Mouse (Mus musculus) forebrain, embryonic 15.5 days (tissue): ENCODE data around the gene Hist1h3h. TPM values are rescaled to one million over a fixed set of nuclear protein-coding genes. Genes with fewer than 3 reads are reported as not detected.
A peak's percentile ranks its signal among the peaks of the same experiment; 100 is the strongest.
"Not testable (repeated sequence)": the region's sequence is repeated elsewhere in the genome, so short reads cannot be mapped to it uniquely, and the experiment has no call there.

ENCODE experiments used
- ATAC-seq: fragments of 200-750 bp; cut with Nextera tagmentation; replicated peaks from 2 replicates; pipeline ENCODE4 v1.8.0; 2017; ENCODE audit warnings: mild to moderate bottlenecking, moderate TSS enrichment, moderate library complexity
- H3K27ac ChIP-seq: fragments of 300-500 bp; sonication (generic); replicated peaks from 2 replicates; pipeline ENCODE4 v1.5.1; 2015; ENCODE audit warnings: mild to moderate bottlenecking, inconsistent platforms
- H3K27me3 ChIP-seq: fragments of 300-500 bp; sonication (generic); 2 replicates; pipeline ENCODE4 v1.6.1; 2015; ENCODE audit warnings: inconsistent platforms
- H3K36me3 ChIP-seq: fragments of 300-500 bp; sonication (generic); 2 replicates; pipeline ENCODE4 v1.6.1; 2015; ENCODE audit warnings: mild to moderate bottlenecking, inconsistent platforms
- H3K4me1 ChIP-seq: fragments of 300-500 bp; sonication (generic); 2 replicates; pipeline ENCODE4 v1.6.1; 2015; ENCODE audit warnings: inconsistent platforms
- H3K4me2 ChIP-seq: fragments of 300-500 bp; sonication (generic); replicated peaks from 2 replicates; pipeline ENCODE4 v1.6.1; 2015; ENCODE audit warnings: mild to moderate bottlenecking, inconsistent platforms
- H3K4me3 ChIP-seq: fragments of 300-500 bp; sonication (generic); 2 replicates; pipeline ENCODE4 v1.5.1; 2015; ENCODE audit warnings: mild to moderate bottlenecking, inconsistent platforms
- H3K9ac ChIP-seq: fragments of 300-500 bp; sonication (generic); replicated peaks from 2 replicates; pipeline ENCODE4 v1.6.1; 2015; ENCODE audit warnings: mild to moderate bottlenecking, inconsistent platforms
- H3K9me3 ChIP-seq: fragments of 300-500 bp; sonication (generic); 2 replicates; pipeline ENCODE4 v1.6.1; 2016; ENCODE audit warnings: inconsistent platforms
- WGBS: fragments of 180-500 bp; shearing (Covaris S2); methylation state at CpG from one replicate; pipeline ENCODE4 v1.1.7; 2015; ENCODE audit warnings: mixed read lengths; 5-methylcytosine and 5-hydroxymethylcytosine counted together
- polyA plus RNA-seq: library from polyadenylated mRNA; unstranded; fragments of >200 nt; fragmentation: Nextera tagmentation; extraction: Ambion mirVana; gene quantifications from 2 replicates; pipeline ENCODE4 v1.2.1, GENCODE M21; 2015

The Hist1h3h gene
- 10.8 and 11.6 TPM in 2 replicates for polyA plus RNA-seq

- not testable (repeated sequence) for H3K9me3 ChIP-seq, H3K27me3 ChIP-seq, H3K36me3 ChIP-seq
- Histone ChIP-seq H3K4me3 (peak within 1 kb of the TSS; percentile 48), H3K9ac (peak within 1 kb of the TSS; percentile 69), H3K4me2 (peak within 1 kb of the TSS; percentile 91), H3K4me1 (peaks cover 47% of the 10 kb centered on the region), H3K27ac (peak within 1 kb of the TSS; percentile 98)
- WGBS = under 1% methylated on average over 30 of the region's 56 CpGs
- peak; percentile 47 for ATAC-seq
Measured at GRCm38 (mm10) chr13:21717397-21718357, at the start of gene Hist1h3h. Gene Hist1h3h, plus strand, starts transcription at chr13:21717659.

- Histone ChIP-seq H3K9ac (no peak within 1 kb of the TSS), H3K4me3 (no peak within 1 kb of the TSS), H3K4me1 (no peaks in the 10 kb centered on the region), H3K36me3 (no peaks in the 10 kb centered on the region), H3K9me3 (no peaks in the 10 kb centered on the region), H3K4me2 (no peak within 1 kb of the TSS), H3K27me3 (no peaks in the 10 kb centered on the region), H3K27ac (no peak within 1 kb of the TSS)
- 76% methylated on average over 2 of the region's 2 CpGs for WGBS
- no peak for ATAC-seq
Measured at GRCm38 (mm10) chr13:21677305-21677704, 40.2 kb upstream of the Hist1h3h start, which contains the start of gene Olfr1360. Gene Olfr1360, minus strand, starts transcription at chr13:21677405.

GRCm38 (mm10) chr13:21697811-21698210 is 19.6 kb upstream of the Hist1h3h start, which contains the start of gene Olfr1359:
Gene Olfr1359, plus strand, starts transcription at chr13:21698111.
- ATAC-seq = no peak
- no peaks in the 10 kb centered on the region for H3K36me3 ChIP-seq
- H3K9me3 ChIP-seq = no peaks in the 10 kb centered on the region
- no peaks in the 10 kb centered on the region for H3K4me1 ChIP-seq
- no peak within 1 kb of the TSS for H3K4me2 ChIP-seq
- no peak within 1 kb of the TSS for H3K4me3 ChIP-seq
- no peaks in the 10 kb centered on the region for H3K27me3 ChIP-seq
- no peak within 1 kb of the TSS for H3K27ac ChIP-seq
- H3K9ac ChIP-seq = no peak within 1 kb of the TSS

GRCm38 (mm10) chr13:21706669-21707068 is 10.8 kb upstream of the Hist1h3h start:
- no peak overlapping the region for H3K4me2 ChIP-seq
- peaks cover 5% of the 10 kb centered on the region for H3K4me1 ChIP-seq
- no peaks in the 10 kb centered on the region for H3K9me3 ChIP-seq
- H3K27ac ChIP-seq = no peak overlapping the region
- H3K27me3 ChIP-seq = no peaks in the 10 kb centered on the region
- WGBS = 71% methylated on average over 4 of the region's 4 CpGs
- no peak for ATAC-seq
- H3K36me3 ChIP-seq = no peaks in the 10 kb centered on the region
- no peak overlapping the region for H3K4me3 ChIP-seq
- H3K9ac ChIP-seq = no peak overlapping the region

- Histone ChIP-seq H3K27ac (peak overlapping the region; percentile 89), H3K9me3 (no peaks in the 10 kb centered on the region), H3K4me1 (peaks cover 9% of the 10 kb centered on the region), H3K27me3 (no peaks in the 10 kb centered on the region), H3K9ac (peak overlapping the region; percentile 57), H3K4me3 (peak overlapping the region; percentile 77), H3K36me3 (no peaks in the 10 kb centered on the region), H3K4me2 (peak overlapping the region; percentile 60)
- 1% methylated on average over 32 of the region's 32 CpGs for WGBS
- peak; percentile 84 for ATAC-seq
Measured at GRCm38 (mm10) chr13:21710031-21710711, 7.3 kb upstream of the Hist1h3h start.

DNA sequence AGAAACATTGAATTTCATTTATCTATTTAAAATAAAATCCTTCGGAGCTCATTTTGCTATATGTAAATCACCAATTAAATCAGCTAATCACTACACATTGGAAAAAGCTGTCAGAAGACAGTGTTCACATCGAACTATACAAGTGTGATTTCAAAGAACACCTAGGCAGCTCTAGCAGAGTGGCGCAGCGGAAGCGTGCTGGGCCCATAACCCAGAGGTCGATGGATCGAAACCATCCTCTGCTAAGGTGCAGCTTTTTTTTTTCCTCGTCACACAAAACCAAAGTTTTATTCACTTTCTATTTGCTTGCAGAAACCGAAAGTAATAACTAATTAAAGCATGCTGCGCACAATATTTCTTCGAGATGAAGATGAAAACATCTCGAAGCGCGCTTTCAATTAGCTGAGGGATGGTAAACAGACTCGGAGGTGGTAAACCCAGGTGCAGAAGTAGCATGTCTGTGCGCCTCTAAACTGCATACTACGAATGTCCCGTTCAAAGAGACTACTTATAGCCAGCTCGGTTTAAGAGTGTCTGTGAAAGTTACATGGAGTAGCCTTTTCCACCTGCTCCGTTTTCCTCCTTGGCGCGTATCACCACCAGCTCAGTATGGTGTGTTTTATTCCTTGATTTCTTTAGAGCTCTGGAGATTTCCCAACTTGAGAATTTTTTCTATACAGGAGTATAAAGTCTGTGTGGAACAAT is 6.5 kb upstream of the Hist1h3h start:
- H3K4me3 ChIP-seq = peak overlapping the region; percentile 77
- 0 out of 2 replicates have a peak overlapping the region, but pooled peaks have one; percentile 11 for H3K27ac ChIP-seq
- H3K4me1 ChIP-seq = peaks cover 14% of the 10 kb centered on the region
- peak overlapping the region; percentile 49 for H3K9ac ChIP-seq
- no peaks in the 10 kb centered on the region for H3K36me3 ChIP-seq
- peak overlapping the region; percentile 60 for H3K4me2 ChIP-seq
- no peaks in the 10 kb centered on the region for H3K27me3 ChIP-seq
- no peaks in the 10 kb centered on the region for H3K9me3 ChIP-seq
- ATAC-seq = peak; percentile 85
- 2% methylated on average over 22 of the region's 22 CpGs for WGBS

GRCm38 (mm10) chr13:21711698-21712097 is 5.8 kb upstream of the Hist1h3h start:
- Histone ChIP-seq H3K27ac (no peak overlapping the region), H3K4me2 (peak overlapping the region; percentile 60), H3K36me3 (no peaks in the 10 kb centered on the region), H3K9me3 (no peaks in the 10 kb centered on the region), H3K4me3 (peak overlapping the region; percentile 77), H3K27me3 (no peaks in the 10 kb centered on the region), H3K4me1 (peaks cover 15% of the 10 kb centered on the region), H3K9ac (no peak overlapping the region; the same call in 1 of the 2 replicates)
- WGBS = 25% methylated on average over 4 of the region's 4 CpGs
- no peak for ATAC-seq

GRCm38 (mm10) chr13:21714725-21715124 is 2.7 kb upstream of the Hist1h3h start:
- peak overlapping the region; percentile 50 for H3K9ac ChIP-seq
- WGBS = under 1% methylated on average over 7 of the region's 7 CpGs

DNA sequence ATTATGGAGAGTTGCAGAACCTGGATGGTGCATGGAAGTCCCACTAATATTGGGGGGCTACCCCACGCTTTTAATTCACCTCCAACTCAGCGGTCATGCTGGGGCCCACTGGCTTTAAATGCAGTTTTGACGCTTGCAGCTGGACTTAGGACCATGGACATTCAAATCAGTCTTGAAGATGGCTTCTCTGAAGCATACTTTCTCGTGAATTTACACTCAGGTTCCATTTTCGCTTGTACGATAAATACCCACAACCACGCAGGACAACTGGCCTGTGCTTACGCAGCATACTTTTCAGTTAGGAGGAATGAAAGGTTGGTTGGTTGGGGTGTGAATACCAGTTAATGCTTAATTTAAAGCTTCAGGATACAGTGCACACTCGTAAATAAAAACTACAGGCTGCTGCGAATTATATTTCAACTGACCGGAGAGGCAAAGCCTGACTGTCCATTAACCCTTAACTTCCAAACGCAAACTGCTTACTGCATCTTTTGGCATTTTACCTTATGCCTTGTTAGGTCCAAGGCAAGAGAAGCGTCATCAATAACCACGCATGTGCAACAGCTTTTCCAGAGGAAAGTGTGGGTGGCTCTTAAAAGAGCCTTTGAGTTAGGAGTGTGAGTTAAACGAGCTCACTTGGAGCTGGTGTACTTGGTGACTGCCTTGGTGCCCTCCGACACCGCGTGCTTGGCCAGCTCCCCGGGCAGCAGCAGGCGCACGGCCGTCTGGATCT is 2.2 kb upstream of the Hist1h3h start:
- under 1% methylated on average over 22 of the region's 22 CpGs for WGBS
- H3K9me3 ChIP-seq = no peaks in the 10 kb centered on the region

More at GRCm38 (mm10) chr13:21714725-21715124, 2.7 kb upstream of the Hist1h3h start:
- H3K36me3 ChIP-seq = no peaks in the 10 kb centered on the region
- peak overlapping the region; percentile 91 for H3K4me2 ChIP-seq
- H3K4me3 ChIP-seq = peak overlapping the region; percentile 48
- H3K4me1 ChIP-seq = peaks cover 33% of the 10 kb centered on the region
- H3K9me3 ChIP-seq = no peaks in the 10 kb centered on the region
- ATAC-seq = no peak
- H3K27me3 ChIP-seq = no peaks in the 10 kb centered on the region
- peak overlapping the region; percentile 98 for H3K27ac ChIP-seq

DNA sequence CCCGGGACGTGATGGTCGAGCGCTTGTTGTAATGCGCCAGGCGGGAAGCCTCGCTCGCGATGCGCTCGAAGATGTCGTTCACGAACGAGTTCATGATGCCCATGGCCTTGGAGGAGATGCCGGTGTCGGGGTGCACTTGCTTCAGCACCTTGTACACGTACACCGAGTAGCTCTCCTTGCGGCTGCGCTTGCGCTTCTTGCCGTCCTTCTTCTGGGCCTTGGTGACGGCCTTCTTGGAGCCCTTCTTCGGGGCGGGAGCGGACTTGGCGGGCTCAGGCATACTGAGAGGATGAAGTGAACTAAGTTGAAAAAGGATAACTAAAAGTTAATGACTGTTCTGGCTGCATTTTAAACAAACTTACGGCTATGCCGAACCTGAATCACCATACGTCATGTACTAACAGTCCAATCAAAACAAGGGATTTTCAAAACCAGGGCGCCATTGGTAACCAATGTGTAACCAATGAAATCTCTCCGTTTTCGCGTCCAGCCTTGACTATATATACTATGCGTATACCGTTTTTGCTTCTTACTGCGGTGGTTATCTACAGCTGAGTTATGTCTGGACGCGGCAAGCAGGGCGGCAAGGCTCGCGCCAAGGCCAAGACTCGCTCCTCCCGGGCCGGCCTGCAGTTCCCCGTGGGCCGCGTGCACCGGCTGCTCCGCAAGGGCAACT is 1.5 kb upstream of the Hist1h3h start, which contains the start of the genes Hist1h2bl and Hist1h2ai:
TSS of gene Hist1h2bl (minus strand) at position 280 of the 676 bp plus-strand sequence.
TSS of gene Hist1h2ai (plus strand) at position 559 of the 676 bp plus-strand sequence.
- not testable (repeated sequence) for H3K9me3 ChIP-seq, H3K27me3 ChIP-seq, H3K36me3 ChIP-seq
- under 1% methylated on average over 33 of the region's 50 CpGs for WGBS
- peak within 1 kb of the TSS; percentile 91 for H3K4me2 ChIP-seq
- peaks cover 42% of the 10 kb centered on the region for H3K4me1 ChIP-seq
- H3K4me3 ChIP-seq = peak within 1 kb of the TSS; percentile 48
- ATAC-seq = peak; percentile 95
- peak within 1 kb of the TSS; percentile 98 for H3K27ac ChIP-seq
- H3K9ac ChIP-seq = peak within 1 kb of the TSS; percentile 69

More for the DNA sequence above, 2.2 kb upstream of the Hist1h3h start:
- Histone ChIP-seq H3K4me2 (peak overlapping the region; percentile 91), H3K36me3 (no peaks in the 10 kb centered on the region), H3K4me3 (peak overlapping the region; percentile 48), H3K27me3 (no peaks in the 10 kb centered on the region), H3K27ac (peak overlapping the region; percentile 98), H3K4me1 (peaks cover 36% of the 10 kb centered on the region), H3K9ac (peak overlapping the region; percentile 50)
- ATAC-seq = no peak; the same call in 1 of the 2 replicates
